Mouse (Mus musculus): ENCODE results near the gene Ptpdc1. TPM values are rescaled to one million over a fixed set of nuclear protein-coding genes. Genes with fewer than 3 reads are reported as not detected.

Gene Ptpdc1
- total and polyA plus RNA-seq, 3 experiments: 1.7 to 5.6 (median 4.6) TPM

- H3K27ac ChIP-seq: no peak overlapping the region
- H3K9ac ChIP-seq (ENCODE audit: low read depth, low read length): no peak overlapping the region
- no peaks in the 10 kb centered on the region for H3K36me3 ChIP-seq (ENCODE audit: control insufficient read depth, insufficient read depth, low read length)
- H3K4me3 ChIP-seq: no peak overlapping the region
- H3K27me3 ChIP-seq (ENCODE audit: control insufficient read depth, insufficient read depth, low read length): no peaks in the 10 kb centered on the region
- TF ChIP-seq CTCF (IDR thresholded peaks at IDR 0.05): peak; percentile 58
- no peak for TF ChIP-seq EP300 (IDR thresholded peaks at IDR 0.05; ENCODE audit: insufficient read depth, low read depth, low read length)
- TF ChIP-seq POLR2A (IDR thresholded peaks at IDR 0.05; ENCODE audit: insufficient read depth, low read depth, low read length): no peak
- DNase-seq: no peak
- no peaks in the 10 kb centered on the region for H3K79me2 ChIP-seq (replicated peaks; ENCODE audit: control insufficient read depth, insufficient read depth, low read length)
- WGBS: 4% methylated on average over 1 of the region's 1 CpGs
- no peaks in the 10 kb centered on the region for H3K4me1 ChIP-seq (ENCODE audit: control insufficient read depth, insufficient read depth, low read length)
- intact Hi-C loops (cut with DNase I): no loop called here
Observed at GRCm38 (mm10) chr13:48650615-48651014, 25.2 kb upstream of the Ptpdc1 start.

- Histone ChIP-seq H3K36me3 (ENCODE audit: control insufficient read depth, insufficient read depth, low read length) (no peaks in the 10 kb centered on the region), H3K27me3 (ENCODE audit: control insufficient read depth, insufficient read depth, low read length) (no peaks in the 10 kb centered on the region), H3K9ac (ENCODE audit: low read depth, low read length) (no peak overlapping the region), H3K4me1 (ENCODE audit: control insufficient read depth, insufficient read depth, low read length) (no peaks in the 10 kb centered on the region), H3K4me3 (no peak overlapping the region), H3K27ac (no peak overlapping the region), H3K79me2 (replicated peaks; ENCODE audit: control insufficient read depth, insufficient read depth, low read length) (no peaks in the 10 kb centered on the region)
- DNase-seq: no peak
- WGBS: 87% methylated on average over 4 of the region's 4 CpGs
- intact Hi-C loops (cut with DNase I): no loop called here
- TF ChIP-seq CTCF (IDR thresholded peaks at IDR 0.05): peak; percentile 23; the same call in 1 of the 2 replicates
- no peak for TF ChIP-seq POLR2A (IDR thresholded peaks at IDR 0.05; ENCODE audit: insufficient read depth, low read depth, low read length)
Observed at GRCm38 (mm10) chr13:48646696-48647095, 21.2 kb upstream of the Ptpdc1 start.

- WGBS: 92% methylated on average over 3 of the region's 3 CpGs
- H3K36me3 ChIP-seq (ENCODE audit: control insufficient read depth, insufficient read depth, low read length): no peaks in the 10 kb centered on the region
- no peak for TF ChIP-seq EP300 (IDR thresholded peaks at IDR 0.05; ENCODE audit: insufficient read depth, low read depth, low read length)
- no peak for TF ChIP-seq CTCF (IDR thresholded peaks at IDR 0.05)
Observed at GRCm38 (mm10) chr13:48643991-48644390, 18.5 kb upstream of the Ptpdc1 start.

GRCm38 (mm10) chr13:48643072-48643471 is 17.6 kb upstream of the Ptpdc1 start:
- WGBS: 77% methylated on average over 6 of the region's 6 CpGs
- intact Hi-C loops (cut with DNase I): no loop called here
- TF ChIP-seq CTCF (IDR thresholded peaks at IDR 0.05) (no peak), POLR2A (IDR thresholded peaks at IDR 0.05; ENCODE audit: insufficient read depth, low read depth, low read length) (no peak), EP300 (IDR thresholded peaks at IDR 0.05; ENCODE audit: insufficient read depth, low read depth, low read length) (no peak)
- no peak for DNase-seq
- Histone ChIP-seq H3K36me3 (ENCODE audit: control insufficient read depth, insufficient read depth, low read length) (no peaks in the 10 kb centered on the region), H3K27ac (no peak overlapping the region), H3K4me1 (ENCODE audit: control insufficient read depth, insufficient read depth, low read length) (no peaks in the 10 kb centered on the region), H3K4me3 (no peak overlapping the region), H3K79me2 (replicated peaks; ENCODE audit: control insufficient read depth, insufficient read depth, low read length) (no peaks in the 10 kb centered on the region), H3K9ac (ENCODE audit: low read depth, low read length) (no peak overlapping the region), H3K27me3 (ENCODE audit: control insufficient read depth, insufficient read depth, low read length) (no peaks in the 10 kb centered on the region)

More at GRCm38 (mm10) chr13:48643991-48644390, 18.5 kb upstream of the Ptpdc1 start:
- Histone ChIP-seq H3K4me1 (ENCODE audit: control insufficient read depth, insufficient read depth, low read length) (no peaks in the 10 kb centered on the region), H3K27ac (no peak overlapping the region), H3K79me2 (replicated peaks; ENCODE audit: control insufficient read depth, insufficient read depth, low read length) (no peaks in the 10 kb centered on the region), H3K9ac (ENCODE audit: low read depth, low read length) (no peak overlapping the region), H3K27me3 (ENCODE audit: control insufficient read depth, insufficient read depth, low read length) (no peaks in the 10 kb centered on the region), H3K4me3 (no peak overlapping the region)
- no peak for DNase-seq
- intact Hi-C loops (cut with DNase I): no loop called here

DNA sequence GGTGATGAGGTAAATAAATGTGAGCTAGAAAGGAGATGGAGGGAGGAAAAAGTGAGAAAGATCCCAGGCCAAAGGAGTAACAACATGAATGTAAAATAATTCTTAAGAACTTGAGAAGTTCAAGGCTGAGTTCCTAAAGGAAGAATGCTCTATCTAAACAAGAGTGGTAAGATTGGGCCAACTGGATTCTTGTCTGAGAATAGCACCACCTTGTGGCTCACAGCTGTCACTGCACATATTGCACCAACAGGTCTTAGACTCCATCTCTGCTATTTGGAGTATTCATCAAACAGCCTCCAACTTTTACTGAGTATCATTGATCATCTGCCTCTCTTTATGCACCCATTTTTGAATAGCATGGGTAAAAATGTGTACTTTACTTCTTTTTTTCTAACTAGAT is 14.1 kb upstream of the Ptpdc1 start:
- intact Hi-C loops (cut with DNase I): loop anchor here (1.0 kb wide), 2 partner anchors 67 to 111 kb away; no protein-coding TSS in a partner anchor
- no peaks in the 10 kb centered on the region for H3K79me2 ChIP-seq (replicated peaks; ENCODE audit: control insufficient read depth, insufficient read depth, low read length)
- no peak overlapping the region for H3K9ac ChIP-seq (ENCODE audit: low read depth, low read length)
- peak; percentile 42 to 58 for DNase-seq
- no peak overlapping the region for H3K4me3 ChIP-seq
- no peak overlapping the region for H3K27ac ChIP-seq
- no peaks in the 10 kb centered on the region for H3K27me3 ChIP-seq (ENCODE audit: control insufficient read depth, insufficient read depth, low read length)
- H3K36me3 ChIP-seq (ENCODE audit: control insufficient read depth, insufficient read depth, low read length): no peaks in the 10 kb centered on the region
- TF ChIP-seq POLR2A (IDR thresholded peaks at IDR 0.05; ENCODE audit: insufficient read depth, low read depth, low read length) (no peak), EP300 (IDR thresholded peaks at IDR 0.05; ENCODE audit: insufficient read depth, low read depth, low read length) (no peak)
- no peaks in the 10 kb centered on the region for H3K4me1 ChIP-seq (ENCODE audit: control insufficient read depth, insufficient read depth, low read length)

- H3K4me3 ChIP-seq: no peak overlapping the region
- H3K27me3 ChIP-seq (ENCODE audit: control insufficient read depth, insufficient read depth, low read length): no peaks in the 10 kb centered on the region
- no peaks in the 10 kb centered on the region for H3K4me1 ChIP-seq (ENCODE audit: control insufficient read depth, insufficient read depth, low read length)
- DNase-seq: no peak
- no peak overlapping the region for H3K9ac ChIP-seq (ENCODE audit: low read depth, low read length)
- no peaks in the 10 kb centered on the region for H3K79me2 ChIP-seq (replicated peaks; ENCODE audit: control insufficient read depth, insufficient read depth, low read length)
- intact Hi-C loops (cut with DNase I): no loop called here
- TF ChIP-seq POLR2A (IDR thresholded peaks at IDR 0.05; ENCODE audit: insufficient read depth, low read depth, low read length) (no peak), EP300 (IDR thresholded peaks at IDR 0.05; ENCODE audit: insufficient read depth, low read depth, low read length) (no peak), CTCF (IDR thresholded peaks at IDR 0.05) (no peak)
- H3K36me3 ChIP-seq (ENCODE audit: control insufficient read depth, insufficient read depth, low read length): no peaks in the 10 kb centered on the region
- H3K27ac ChIP-seq: no peak overlapping the region
- WGBS: 36% methylated on average over 2 of the region's 2 CpGs
Observed at GRCm38 (mm10) chr13:48637706-48638105, 12.2 kb upstream of the Ptpdc1 start.

All from heart, adult 2 months (tissue).